Mouse (Mus musculus): ENCODE measurements around the gene Ranbp1.
"Not testable (repeated sequence)": the region's sequence is repeated elsewhere in the genome, so short reads cannot be mapped to it uniquely, and the experiment has no call there.

Ranbp1 gene

DNA sequence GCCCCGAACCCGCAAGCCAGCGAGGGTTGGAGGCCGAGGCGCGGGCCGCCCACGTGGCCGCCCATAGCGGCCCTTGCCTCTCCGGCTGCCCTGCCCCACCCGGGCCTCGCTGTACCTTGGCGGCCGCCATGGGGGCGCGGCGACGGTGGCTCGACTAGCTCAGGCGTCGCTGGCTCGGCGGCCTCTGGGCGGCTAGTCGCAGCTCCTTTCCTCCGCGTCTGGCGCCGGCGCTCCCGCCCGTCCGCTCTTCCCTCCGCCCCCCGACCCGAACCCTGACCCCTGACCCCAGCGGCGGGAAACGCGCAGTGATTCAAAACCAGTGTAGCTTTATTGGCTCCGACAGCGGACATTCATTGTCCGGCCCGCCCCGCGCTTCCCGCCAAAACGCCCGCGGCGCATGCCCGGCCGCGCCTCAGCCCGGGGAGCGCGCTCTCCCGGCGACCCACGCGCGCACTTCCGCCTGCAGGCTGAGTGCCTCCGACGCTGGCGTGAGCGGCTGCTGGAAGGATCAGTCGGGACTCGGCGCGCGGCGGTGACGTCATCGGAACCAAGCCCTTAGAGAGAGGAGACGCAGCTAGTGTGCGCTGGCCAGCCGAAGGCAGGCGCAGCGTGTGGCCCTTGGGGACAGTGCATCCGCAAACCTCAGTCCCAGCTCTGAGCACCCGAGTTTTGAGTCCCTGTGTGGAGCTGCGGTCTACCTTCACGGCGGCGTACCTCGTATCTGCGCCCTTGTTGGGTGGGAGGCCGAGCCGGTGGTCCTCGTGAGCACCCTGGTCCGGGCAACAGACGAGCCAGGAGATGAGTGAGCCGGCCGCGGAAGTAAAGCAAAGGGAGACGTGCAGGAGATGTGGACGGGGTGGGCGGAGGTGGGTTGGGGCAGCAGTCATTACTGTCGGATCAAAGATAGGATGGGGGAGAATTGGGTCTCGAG lies at the start of gene Ranbp1, which contains the start of gene Trmt2a:
Gene Ranbp1, minus strand, starts transcription at position 300 of the 931 bp plus-strand sequence.
Gene Trmt2a, plus strand, starts transcription at position 247 of the 931 bp plus-strand sequence.
- DNase-seq: peak; percentile 99

DNA sequence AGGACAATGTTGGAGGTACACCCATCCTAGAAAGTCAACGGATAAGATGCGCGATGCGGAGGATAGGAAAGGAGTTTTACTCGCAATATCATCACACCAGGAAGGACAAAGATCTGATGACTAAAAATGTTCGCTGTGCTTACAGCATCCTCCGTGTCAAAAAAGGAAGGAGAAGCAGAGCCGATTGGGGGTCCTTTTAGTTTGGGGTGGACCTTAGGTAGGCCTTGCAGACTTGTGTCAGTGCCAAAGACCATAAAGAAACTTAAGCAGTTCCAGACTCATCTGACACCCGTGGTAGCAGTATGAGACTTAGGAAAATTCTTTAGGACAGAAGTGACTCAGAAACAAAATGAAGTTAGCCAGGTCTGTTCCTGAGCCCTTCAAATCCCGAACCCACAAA lies 41.1 kb upstream of the Ranbp1 start:
- not testable (repeated sequence) for DNase-seq

GRCm38 (mm10) chr16:18289067-18289588 lies 40.6 kb upstream of the Ranbp1 start, which contains the start of gene Dgcr8:
TSS of gene Dgcr8 (minus strand) at chr16:18289246.
- DNase-seq: peak; percentile 100

- DNase-seq: no peak
Observed at GRCm38 (mm10) chr16:18288581-18289061, 40.1 kb upstream of the Ranbp1 start.

DNA sequence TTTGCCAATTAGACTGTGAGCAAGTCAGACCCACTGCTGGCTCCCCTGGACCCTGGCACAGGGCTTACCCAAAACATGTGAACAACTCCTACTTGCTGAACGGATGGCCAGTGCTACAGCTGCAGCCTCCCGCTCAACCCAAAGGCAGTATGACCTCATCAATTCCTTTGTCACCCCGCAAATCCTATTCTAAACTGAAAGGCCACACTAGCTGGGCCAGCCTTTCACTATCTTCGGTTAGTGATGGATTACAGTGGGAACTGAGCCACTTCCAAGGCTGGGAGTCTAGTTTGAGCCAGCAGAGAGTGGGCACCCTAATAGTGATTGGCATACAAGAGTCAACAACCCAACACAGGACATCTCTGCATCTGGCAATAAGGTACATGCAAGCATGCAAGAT lies 39.6 kb upstream of the Ranbp1 start:
- DNase-seq: peak; percentile 39

- DNase-seq: no peak
Observed at GRCm38 (mm10) chr16:18275166-18275565, 26.6 kb upstream of the Ranbp1 start.

DNA sequence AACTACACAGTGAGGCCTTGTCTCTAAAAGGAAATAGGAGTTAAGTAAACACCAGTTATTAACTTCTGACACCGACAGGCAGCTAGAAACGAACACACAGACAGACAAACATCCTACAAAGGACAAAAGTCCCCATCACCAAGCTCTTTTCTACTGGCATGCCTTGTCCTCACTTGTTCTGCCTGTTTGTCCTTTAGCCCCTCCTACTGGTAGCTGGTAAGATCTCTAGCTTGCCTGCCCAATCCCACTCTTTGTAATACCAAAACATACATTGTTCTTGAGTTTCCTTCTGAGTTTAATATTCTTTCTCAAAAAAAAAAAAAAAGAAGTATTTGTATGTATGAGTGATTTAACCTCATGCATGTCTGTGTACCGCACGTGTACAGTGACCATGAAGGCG lies 19.6 kb upstream of the Ranbp1 start:
- DNase-seq: no peak

GRCm38 (mm10) chr16:18265024-18265423 lies 16.5 kb upstream of the Ranbp1 start:
- no peak for DNase-seq

- no peak for DNase-seq
Observed at GRCm38 (mm10) chr16:18258221-18258620, 9.7 kb upstream of the Ranbp1 start, which contains the start of gene Gm49776. TSS of gene Gm49776 (minus strand) at chr16:18258321.

DNA sequence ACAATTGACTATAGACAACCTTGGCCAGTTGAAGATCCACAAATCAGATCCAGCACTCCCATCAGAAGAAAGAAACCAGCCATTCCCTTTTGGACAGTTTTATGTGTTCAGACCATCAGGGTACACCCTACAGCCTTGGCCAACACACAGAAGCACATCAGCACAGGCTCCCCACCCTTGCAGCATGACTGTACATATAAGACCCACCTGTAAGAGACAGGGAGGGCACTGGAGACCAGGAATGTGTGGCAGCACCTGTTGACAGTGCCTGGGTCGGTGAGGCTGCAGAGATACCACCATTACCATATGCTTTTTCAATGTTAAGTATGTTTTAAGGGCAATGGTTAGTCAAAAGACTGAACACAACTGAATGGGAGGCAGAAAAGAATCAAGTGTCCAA lies 5.3 kb upstream of the Ranbp1 start:
- no peak for DNase-seq

GRCm38 (mm10) chr16:18252736-18253135 lies 4.2 kb upstream of the Ranbp1 start:
- no peak for DNase-seq

DNA sequence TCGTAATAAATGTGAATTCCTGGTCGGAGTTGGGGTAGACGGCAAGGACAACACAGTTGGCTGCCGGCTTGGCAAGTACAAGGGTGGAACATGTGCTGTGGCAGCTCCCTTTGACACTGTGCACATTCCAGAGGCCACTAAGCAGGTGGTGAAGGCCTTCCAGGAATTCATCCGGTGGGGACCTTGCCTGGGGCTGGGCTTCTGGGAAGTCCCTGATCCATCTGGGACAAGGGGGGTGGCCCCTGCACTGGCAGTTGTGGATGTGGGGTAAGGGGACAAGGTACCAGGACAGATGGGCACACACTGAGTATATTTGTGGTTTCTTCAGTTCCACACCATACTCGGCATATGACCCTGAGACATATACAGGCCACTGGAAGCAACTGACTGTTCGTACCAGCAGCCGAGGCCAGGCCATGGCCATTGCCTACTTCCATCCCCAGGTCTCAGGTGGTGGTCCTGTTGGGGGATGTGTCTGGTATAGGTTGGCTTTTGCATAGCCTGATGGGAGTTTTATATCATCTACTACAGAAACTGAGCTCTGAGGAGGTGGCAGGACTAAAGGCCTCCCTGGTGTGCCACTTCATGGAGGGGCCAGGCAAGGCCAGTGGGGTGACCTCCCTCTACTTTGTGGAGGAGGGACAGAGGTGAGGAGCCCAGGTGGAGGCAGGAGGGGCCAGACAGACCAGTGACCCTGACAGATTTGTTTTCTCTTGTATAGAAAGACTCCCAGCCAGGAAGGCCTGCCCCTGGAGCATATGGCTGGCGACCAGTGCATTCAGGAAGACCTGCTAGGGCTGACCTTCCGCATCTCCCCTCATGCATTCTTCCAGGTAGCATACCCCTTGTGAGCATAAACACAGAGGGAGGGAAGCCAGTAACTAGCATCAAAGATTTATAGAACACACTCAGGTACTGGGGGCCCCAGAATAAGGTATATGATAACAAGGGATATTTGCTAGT lies 2.6 kb upstream of the Ranbp1 start:
- no peak for DNase-seq

GRCm38 (mm10) chr16:18250231-18250630 lies 1.7 kb upstream of the Ranbp1 start:
- DNase-seq: no peak

GRCm38 (mm10) chr16:18249364-18249967 lies 934 bp upstream of the Ranbp1 start:
- peak; percentile 36 for DNase-seq

DNA sequence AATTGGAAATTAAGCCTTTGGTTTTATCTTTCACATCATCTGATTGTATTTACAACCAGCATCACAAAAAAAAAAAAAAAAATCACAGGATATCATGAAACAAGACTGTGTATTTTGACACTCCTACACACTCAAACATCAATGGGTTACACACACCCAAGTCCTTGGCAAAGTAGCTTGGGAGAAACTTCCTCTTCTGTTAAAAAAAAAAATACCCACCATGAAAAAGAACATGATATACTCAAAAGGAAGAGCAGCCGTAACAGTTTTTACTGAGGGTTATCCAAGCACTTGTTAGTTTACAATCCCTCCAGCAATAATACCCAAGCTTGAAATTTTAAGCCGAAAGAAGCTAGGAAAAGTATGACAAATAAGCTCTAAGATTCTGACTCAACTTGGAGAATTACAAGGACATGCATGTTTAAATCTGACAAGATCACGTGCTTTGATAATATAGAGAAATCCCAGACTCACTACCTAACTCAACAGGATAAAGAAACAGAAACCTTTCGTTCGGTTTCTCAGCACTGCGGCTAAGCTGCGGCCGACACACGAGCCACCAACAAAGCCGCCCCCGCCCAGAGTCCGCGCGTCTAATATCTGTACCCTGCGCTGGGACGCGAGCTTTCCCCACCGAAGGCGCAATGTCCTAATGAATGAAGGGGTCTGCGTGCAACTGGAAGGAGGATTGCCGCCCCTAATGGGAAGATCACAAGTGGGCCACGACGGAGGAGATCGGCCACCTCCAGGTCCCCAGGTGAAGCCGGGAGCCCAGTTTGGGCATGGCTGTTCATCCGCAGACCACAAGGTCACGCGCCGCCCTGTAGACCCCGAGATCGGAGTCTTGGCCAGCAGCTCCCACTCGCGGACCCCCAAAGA lies 772 bp downstream of the Ranbp1 start:
- DNase-seq: peak; percentile 63

DNA sequence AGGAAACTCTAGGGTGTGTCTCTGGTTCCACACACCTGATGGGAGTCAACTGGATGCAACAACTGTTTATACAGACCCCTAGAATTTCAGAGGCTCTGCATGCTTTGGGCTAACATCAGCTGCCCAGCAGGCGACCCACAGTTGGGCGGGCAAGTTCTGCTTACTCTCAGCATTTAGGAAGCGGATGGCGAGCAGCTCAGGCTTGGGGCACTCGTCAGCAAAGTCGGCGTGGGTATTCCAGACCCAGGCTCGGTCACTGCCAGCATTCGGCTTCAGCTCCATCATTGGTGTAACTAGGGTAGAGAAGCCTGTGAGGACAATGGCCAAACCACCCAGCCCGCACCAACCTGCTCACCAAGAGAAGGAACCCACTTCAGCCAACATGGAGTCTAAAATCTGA lies 7.0 kb downstream of the Ranbp1 start:
- DNase-seq: no peak

DNA sequence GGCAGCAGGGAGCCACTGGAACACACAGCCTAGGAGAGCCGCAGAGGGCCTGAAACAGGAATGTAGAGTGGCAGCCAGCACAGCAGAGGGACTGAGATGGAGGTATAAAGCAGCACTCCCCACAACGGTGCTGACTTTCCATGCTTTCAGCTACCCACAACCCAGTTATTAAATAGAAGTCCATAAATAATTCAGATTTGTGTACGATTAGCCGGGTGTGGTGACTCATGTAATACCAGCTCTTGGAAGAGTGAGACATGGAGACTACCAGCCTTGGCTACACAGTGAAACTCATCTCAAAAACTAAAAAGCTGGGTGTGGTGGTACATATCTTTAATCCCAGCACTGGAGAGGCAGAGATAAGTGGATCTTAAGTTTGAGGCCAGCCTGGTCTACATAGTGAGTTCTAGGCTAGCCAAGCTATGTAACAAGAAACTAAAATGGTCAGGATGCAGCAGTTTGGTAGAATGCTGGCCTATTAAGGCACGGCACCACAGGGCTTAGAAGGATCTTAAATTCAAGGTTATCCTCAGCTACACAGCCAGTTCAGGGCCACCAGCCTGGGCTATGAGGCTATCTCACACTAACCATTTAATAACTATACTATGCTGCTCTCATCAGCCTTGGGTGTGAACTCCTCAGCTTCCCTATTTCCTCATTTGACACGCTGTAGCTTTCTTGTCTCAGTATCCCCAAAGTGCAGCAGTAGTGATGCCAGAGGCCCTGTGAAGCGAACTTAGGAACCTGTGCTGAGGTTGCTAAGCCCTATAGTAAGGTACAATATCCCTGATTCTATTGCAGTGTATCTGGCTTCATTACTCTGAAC lies 11.6 kb downstream of the Ranbp1 start:
- no peak for DNase-seq

DNA sequence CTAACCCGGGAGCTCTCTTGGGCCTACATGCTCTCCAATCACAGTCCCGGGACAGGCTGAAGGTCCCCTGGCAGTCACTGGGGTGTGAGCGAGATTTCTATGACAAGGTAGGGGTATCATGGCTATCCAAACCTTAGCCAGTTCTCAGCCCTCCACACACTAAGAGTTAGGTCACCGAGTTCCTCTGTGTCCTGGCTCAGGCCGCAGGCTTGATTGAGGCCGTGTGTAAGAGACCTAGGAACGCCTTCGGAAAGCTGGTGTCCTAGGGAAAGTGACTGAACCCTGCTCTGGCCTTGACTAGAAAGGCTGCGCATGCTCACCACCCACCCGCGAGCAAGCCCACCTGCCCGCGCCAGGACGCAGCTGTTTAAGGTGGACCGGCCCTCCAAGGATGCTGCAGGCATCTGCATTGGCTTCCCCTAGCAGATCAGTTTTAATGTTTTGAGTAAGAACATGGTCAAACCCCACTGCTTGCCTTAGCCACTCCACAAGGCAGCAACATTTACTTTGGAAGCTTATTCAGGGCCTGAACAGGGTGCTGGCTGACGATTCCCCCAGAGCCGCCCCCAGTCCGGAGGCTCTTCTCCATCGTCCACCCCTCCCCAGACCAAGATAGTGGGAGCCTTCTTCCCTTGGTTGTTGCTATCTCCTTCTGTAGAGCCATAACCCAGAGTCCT lies 13.0 kb downstream of the Ranbp1 start:
- peak; percentile 82 for DNase-seq

DNA sequence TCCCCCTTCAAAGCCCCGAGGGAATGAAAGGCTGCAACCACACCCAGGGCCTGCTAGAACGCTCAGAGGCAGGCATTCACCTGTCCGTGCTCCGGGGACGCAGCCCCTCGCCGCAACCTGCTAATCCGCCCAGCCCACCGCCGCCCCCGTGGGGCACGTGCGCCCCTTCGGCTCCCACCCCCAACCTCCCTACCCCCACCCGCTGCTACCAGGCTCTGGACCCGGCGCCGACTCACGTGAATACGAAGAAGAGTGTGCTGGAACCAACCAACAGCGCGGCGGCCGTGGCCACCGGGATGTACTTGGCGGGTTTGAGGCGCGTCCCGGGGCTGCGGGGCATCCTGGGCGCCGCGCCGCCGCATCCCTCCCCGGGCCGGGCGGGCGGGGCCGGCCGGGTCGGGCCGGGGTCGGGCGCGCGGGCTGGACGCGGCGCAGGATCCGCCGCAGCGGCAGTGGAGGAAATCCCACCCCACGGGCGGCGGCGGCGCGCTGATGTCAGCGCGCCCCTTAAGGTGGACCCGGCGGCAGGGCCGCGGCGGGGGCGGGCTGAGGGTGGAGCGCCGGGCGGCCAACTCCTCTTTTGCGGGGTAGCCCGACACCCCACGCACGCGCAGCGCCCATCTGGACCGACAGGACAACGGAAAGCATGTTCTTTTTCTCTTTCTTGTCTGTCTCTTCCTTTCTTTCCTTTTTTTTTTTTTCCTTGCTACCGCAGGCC lies 13.7 kb downstream of the Ranbp1 start, which contains the start of gene Zdhhc8:
Gene Zdhhc8, minus strand, starts transcription at position 466 of the 718 bp plus-strand sequence.
- DNase-seq: peak; percentile 85
